Mouse (Mus musculus) adrenal gland, adult 8-10 months (tissue): Measurements from ENCODE around the gene Nub1. TPM values are rescaled to one million over a fixed set of nuclear protein-coding genes. Genes with fewer than 3 reads are reported as not detected.

Source experiments
- DNase-seq: peaks from one replicate; pipeline ENCODE4 v3.0.0; 2022
- total RNA-seq, 4 experiments: library from RNA; stranded (reverse); gene quantifications; 2 replicates each; pipeline ENCODE4 v1.2.4; 2022

Nub1 gene
- total RNA-seq, 4 experiments from 2014 or later = 72.3 to 74.6 (median 73.6) TPM

DNA sequence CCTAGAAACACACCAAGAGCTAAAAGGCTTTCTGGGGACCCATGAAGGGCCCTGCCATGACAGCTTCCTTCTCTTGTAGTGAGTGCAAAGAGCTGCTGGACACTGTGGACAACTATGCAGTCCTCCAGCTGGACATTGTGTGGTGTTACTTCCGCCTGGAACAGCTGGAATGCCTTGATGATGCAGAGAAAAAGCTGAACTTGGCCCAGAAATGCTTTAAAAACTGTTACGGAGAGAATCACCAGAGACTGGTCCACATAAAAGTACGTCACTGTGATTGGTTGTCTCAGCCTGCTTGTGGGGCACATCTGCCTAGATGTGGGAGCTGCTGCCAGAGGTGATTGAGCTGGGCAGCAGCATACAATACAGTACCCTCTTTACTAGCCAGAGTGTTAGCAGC lies 15.9 kb downstream of the Nub1 start:
- DNase-seq = no peak

- no peak for DNase-seq
Measured at GRCm38 (mm10) chr5:24704615-24705014, 19.3 kb downstream of the Nub1 start.

DNA sequence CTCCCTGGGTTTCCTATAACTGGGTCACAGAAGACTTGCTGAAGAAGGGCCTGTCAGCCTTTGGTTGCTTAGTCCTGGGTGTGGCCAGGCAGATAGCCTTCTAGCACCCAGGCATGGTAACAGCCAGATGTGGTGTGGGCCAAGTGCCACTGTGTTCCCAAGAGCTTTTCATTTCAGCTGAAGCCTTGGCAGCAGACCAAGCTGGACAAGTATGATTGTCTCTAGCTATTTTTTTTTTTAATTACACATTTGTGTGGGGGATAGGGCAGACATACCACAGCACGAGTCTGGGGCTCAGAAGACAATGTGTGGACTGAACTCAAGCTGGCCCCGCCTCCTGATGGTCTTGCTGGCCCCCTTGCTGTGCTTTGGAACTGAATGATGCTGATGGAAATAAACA lies 24.6 kb downstream of the Nub1 start:
- no peak for DNase-seq

- no peak for DNase-seq
Measured at GRCm38 (mm10) chr5:24711615-24712014, 26.3 kb downstream of the Nub1 start.

- peak; percentile 82 for DNase-seq
Measured at GRCm38 (mm10) chr5:24713199-24713598, 27.9 kb downstream of the Nub1 start.

DNA sequence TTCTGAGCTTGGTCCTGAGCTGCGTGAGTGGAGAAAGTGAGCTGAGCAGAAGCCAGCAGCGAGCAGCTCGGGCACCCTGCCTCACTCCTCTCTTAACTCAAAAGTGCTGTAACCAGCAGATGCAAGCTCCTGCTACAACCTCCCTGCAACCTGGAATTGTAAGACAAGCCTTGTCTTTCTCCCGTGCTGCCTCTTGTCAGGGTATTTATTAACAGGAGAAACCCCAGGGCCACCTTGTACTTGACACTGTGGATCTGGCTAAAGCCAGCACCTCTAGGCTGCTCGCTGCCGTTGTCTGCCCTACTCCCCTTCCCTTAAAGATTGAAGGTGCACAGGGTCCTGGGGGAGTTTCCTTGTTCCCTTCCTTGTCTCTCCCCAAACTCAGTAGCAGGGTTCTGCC lies 28.7 kb downstream of the Nub1 start:
- DNase-seq = no peak

GRCm38 (mm10) chr5:24718076-24718475 lies 32.7 kb downstream of the Nub1 start:
- DNase-seq = no peak

GRCm38 (mm10) chr5:24719852-24720251 lies 34.5 kb downstream of the Nub1 start:
- DNase-seq = no peak

GRCm38 (mm10) chr5:24723527-24724269 lies 38.4 kb downstream of the Nub1 start:
- DNase-seq = no peak

DNA sequence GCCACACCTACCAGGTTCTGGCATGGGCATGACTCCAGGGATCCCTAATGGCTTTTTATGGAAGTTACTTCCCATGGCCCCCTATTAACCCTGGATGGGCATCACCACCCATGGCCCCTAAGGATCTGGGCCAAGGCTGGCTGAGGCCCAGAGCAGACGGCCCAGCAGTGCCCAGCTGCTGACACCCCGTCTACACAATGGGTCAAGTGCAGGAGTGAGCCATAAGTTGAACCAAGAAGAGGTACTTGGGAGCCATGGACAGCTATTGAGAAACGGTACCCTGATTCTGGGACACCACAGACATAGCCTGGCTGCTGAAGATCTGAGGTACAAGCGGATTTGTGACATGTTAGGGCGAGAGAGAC lies 38.9 kb downstream of the Nub1 start:
- no peak for DNase-seq

DNA sequence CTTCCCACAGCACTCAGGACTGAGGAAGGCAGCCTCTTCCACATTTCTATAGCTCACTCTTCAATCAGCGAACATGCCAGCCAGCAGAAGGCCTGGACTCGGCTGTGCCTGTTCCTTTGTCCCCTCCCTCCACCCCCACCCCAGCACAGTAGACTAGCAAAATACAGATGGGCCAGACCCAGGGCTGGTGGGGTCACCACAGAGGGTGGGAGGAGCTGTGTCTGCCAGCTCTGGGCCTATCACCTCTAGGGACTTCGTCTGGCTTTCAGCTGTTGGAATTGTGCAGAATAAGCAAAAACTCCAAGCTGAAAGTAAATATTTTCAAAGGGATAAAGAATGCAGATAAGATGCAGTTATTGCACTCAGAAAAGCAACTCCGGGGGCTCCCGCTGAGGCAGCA lies 39.5 kb downstream of the Nub1 start:
- DNase-seq = no peak

GRCm38 (mm10) chr5:24725897-24726296 lies 40.6 kb downstream of the Nub1 start:
- DNase-seq = no peak

DNA sequence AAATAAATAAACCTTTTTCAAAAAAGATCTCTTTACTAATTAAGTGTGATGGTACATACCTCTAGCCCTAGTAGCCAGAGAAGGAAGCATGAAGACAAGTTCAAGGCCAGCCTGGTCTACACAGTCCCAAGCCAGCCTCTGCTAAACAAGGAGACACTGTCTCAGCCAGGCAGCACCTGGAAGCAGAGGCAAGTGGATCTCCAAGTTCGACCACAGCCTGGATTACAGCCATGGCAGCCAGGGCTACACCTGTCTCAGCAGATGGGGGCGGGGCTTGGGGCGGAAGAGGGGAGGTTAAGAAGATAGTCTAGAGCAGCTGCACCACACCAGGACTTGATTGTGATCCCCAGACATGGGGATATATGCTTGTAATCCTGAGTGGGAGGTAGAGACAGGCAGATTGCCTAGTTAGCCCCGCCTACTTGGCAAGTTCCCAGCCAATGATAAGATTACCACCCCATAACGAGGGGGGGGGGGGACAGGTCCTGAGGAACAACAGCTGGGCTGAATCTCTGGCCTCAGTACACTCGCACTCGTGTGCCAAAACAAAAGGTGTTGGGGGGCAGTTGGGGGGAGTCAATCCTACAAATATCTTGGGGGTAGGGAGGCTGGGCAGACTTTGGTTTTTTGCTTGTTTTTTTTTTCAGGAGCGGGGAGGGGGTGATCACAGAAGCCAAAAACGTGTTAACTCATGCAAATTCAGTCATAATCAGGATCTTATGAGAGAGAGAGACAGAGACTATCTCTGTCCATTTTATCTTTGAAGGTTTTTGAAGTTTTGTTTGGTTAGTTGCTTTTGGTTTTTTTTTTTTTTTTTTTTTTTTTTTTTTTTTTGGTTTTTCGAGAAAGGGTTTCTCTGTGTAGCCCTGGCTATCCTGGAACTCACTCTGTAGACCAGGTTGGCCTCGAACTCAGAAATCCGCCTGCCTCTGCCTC lies 41.8 kb downstream of the Nub1 start:
- DNase-seq = no peak

GRCm38 (mm10) chr5:24729797-24730487 lies 44.6 kb downstream of the Nub1 start:
- no peak for DNase-seq

- no peak for DNase-seq
Measured at GRCm38 (mm10) chr5:24730488-24730871, 45.1 kb downstream of the Nub1 start, which contains the start of gene Wdr86. Gene Wdr86 (minus strand): TSS chr5:24730727.

DNA sequence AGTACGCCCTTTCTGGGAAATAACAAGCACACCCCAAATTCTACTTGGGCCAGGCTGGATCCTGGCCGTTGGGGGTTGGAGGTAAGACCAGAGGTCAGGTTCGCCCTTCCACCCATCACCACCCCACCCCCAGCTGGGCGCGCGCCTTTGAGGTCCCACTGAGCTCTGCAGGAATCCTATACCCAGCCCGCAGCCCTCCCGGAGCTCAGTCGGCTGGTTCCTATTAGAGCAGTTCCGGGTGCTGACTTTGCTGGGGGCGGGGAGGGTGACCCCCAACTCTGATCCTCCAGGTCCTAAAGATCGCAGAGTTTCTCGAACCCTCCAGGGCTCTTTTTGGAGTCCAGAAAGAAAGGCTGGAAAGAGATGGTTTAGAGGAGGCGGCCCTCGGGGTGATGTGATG lies 45.7 kb downstream of the Nub1 start:
- DNase-seq = no peak

DNA sequence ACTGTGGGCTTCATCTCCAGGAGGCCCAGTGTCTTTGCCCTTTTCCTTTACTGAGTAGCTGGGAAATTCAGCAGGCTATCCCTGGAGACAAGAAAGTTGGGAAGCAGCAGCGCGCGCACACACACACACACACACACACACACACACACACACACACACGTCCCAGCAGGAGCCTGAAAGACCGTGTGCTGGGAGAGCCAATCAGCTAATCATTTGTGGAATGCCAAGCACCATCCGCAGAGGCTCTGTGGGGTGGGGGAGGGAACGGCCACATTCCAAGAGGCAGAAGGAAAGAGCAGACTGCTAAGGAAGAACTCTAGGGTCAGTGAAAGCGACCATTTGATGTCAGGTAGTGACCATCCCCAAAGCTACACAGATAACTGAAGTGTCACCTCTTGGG lies 47.8 kb downstream of the Nub1 start:
- DNase-seq = no peak

- no peak for DNase-seq
Measured at GRCm38 (mm10) chr5:24733771-24734426, 48.6 kb downstream of the Nub1 start.

DNA sequence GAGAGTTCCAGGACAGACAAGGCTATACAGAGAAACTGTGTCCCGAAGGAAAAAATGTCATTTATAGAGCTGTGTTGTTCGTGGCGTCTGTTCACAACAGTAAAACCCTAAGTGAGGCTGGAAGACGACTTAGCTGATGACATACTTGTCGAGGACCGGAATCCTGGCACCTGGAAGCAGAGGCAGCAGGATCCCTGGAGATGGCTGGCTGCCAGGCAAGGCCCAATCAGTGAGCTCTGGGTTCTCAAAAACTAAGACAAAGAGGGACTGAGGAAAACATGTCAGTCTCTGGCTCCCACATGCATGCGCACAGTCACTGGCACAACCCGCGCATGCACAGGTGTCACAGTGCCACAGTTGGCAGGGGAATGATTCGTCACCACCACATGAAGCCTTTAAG lies 52.3 kb downstream of the Nub1 start:
- DNase-seq = no peak

GRCm38 (mm10) chr5:24738517-24738916 lies 53.2 kb downstream of the Nub1 start:
- no peak for DNase-seq

DNA sequence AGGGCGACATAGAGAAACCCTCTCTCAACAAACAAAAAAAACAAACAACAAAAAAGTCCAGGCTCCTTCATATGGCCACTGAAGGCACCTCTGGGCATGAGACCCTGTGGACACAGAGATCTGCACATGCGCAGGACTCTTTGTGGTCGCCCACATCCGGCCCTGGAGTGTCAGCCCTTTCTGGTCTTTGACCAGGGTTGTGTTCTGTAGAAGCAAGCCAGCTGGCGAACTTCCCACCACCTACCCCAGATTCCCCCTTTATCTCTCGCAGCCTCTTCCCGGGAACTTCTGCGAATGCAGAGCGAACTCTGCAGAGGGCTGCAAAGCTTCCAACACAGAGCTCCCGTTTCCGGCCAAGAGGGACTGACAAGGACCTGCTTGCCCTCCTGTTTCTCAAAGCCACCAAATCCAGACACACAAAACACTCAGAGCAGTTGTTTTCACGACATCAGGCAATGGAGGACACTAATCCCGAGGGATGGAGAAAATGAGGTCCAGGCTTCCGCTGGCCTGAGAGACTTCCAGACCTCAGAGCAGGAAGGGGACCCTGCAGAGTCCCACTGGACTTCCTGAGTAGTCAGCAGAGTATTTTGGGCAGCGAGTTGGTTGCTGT lies 53.9 kb downstream of the Nub1 start:
- peak; percentile 30 for DNase-seq
